Mouse (Mus musculus) monocyte, adult 2 months (primary cell): Measurements from ENCODE around the gene Fam102b.

Source experiments
- DNase-seq, 2 experiments: peaks; one replicate each; pipeline ENCODE4 v3.0.0; 2022; ENCODE audit warnings: low spot score in 2 of 2, low read depth in 1 of 2

Gene Fam102b

DNA sequence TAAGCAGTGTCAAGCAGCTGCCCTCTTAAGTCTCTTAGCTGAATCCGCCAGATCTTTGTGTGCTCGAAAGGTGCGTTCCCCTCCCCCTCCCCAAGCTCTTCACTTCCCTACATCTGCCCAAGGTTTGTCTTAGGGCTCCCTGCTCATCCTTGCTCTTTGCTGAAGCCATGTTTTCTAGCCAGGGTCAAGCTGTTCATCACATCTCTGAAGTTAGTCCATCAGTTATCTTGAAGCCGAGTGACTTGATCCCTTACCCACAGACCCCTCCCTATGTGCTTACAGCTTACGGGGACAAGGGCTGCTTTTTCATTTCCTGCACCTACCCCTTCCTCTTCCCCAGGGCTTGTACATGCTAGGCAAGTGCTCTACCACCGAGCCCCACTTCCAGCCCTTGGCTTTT, 65.8 kb downstream of the Fam102b start:
- DNase-seq = no peak

DNA sequence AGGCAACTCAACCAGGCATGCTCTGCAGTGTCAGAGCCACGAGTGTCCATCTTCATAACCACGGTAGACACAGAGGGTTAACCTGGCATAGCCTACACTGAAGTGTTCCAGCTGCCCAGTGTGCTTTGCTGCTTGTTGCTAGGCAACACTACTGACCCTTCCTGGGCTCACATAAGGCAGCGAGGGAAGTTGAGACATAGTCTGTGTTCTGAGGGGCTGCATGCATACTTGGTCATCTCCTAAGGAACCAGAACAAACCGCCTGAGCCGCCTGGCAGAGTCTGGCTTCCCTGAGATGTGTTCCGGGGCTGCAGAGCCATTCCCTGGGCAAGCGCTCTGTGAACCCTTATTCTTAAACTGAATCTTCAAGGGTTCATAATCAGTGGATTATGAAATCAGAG, 66.2 kb downstream of the Fam102b start:
- no peak for DNase-seq

DNA sequence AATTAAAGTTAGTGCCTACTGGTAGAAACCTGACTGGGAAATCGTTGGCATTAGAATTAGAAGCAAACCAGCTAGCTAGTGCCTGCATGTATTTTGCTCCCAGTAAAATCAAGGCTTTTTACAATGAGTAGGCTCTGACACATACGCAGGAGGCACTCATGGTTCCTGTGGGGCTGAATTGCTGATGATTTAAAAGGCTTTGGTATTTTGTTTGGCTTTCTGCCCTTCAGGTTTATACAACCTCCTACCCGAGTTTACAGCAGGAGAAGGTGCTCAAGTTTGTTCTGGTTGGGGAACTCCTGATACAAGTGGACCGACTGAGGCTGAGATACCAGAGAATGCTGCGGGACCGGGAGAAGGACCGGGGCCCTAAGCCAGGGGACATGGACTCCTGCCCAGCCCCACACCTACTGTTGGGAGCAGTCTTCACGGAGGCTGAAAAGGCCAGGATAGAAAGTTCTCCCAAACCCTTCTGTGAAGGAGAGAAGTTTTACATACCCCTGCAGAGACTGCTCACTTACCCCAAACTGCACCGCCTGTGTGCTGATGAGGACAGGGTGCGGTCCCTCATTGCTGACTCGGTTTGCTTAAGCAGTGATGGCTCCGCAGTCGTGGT, 67.6 kb downstream of the Fam102b start:
- no peak for DNase-seq

DNA sequence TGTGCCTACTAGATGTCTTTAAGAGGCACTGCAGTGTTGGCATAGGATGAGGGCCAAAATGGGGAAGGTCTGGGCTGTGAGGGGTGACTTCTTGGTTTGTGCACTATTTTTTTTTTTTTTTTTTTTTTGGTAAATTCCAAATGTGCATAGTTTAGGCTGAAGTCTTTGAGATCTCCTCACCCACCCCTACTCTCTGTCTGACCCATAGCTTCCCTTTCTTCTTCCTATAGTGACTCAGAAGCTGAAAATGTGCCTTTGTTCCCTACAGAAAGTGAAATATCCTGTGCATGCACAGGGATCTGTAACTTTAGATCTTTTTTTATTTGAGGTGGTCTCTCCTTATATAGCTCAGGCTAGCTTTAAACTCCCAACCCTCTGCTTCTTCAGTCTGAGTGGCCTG, 69.4 kb downstream of the Fam102b start:
- DNase-seq = no peak

DNA sequence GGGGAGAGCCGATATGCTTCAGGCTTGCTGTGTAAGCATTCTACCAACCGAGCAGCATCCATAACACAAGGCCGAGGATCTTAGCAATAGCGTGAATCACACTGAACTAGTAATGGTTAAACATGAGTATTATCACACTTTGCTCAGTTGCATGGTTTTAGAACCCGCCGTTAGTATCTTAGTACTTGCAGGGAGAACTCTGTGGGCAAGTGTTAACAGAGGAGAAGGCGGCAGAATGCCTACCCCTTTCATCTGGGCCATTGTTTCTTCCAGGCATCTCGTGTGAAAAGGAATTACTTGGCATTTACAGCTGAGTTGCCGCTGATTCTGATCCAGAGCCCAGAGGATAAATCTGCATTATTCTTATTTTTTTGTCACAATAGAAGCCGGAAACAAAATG, 86.4 kb downstream of the Fam102b start:
- DNase-seq = no peak

DNA sequence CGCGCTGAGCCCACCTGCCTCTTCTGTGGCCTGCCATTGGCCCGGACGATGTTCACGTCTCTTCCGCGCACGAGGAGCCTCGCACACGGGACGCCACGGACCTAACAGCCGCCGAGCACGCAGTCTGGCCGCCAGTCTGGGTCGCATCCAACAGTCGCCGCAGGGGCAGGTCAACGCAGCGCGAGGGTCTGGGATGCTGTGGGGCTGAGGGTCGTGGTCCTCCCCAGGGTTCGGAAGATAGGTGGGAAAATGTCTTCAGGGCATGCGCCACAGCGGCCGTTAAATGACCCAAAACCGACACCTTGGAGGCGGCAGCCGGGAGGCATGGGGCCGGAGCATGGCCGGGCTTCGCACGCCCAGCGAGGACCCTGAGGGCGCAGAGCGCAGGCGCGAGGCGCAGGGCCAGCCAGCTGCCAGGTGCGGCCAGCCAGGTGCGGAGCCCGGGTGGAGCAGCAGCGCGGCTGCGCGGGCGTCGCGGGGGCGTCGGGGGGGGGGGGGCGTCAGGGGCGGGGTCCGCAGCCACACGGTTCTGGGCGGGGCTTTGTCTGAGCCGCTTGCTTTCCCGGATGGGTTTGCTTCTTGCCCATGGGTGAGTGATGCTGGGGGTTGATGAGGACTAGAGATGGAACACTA, 87.3 kb downstream of the Fam102b start, which contains the start of gene Gm9857:
TSS of gene Gm9857 (minus strand) at position 445 of the 633 bp plus-strand sequence.
- no peak for DNase-seq

DNA sequence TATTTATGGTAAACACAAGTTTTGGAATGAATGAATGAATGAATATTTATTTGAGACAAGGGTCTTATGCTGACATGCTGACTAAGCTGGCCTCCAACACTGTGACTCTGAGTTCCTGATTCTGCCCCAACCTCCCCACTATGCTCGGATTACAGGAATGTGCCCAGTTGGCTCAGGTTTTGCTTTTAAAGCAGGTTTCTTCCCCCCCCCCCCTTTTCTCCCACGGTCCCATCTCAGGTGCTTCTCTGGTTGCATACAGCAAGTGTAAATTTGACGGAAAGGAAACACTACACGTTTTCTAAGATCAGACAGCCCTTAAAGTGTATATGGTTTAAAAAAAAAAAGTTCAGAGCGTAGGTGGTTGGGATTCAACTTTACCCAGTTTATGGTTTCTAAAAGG, 87.8 kb downstream of the Fam102b start, which contains the start of gene Henmt1:
TSS of gene Henmt1 (plus strand) at position 301 of the 400 bp plus-strand sequence.
- DNase-seq = no peak

DNA sequence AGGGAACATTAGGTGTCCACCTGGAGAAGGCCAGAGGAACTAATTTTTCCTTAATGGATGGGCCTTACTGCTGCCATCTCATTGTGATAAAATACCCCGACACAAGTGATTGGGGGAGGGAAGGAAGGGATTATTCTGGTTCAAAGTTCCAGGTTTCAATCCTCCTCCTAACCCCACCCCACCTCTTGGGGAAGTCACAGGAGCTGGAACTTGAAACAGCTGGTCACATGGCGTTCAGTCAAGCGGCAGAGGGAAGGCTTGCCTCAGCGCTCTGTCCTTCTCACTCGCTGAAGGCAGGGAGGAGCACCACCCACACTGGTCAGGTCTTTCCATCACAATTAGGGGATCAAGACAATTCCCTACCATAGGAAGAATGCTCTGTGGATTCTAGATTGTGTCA, 88.7 kb downstream of the Fam102b start:
- DNase-seq = no peak

DNA sequence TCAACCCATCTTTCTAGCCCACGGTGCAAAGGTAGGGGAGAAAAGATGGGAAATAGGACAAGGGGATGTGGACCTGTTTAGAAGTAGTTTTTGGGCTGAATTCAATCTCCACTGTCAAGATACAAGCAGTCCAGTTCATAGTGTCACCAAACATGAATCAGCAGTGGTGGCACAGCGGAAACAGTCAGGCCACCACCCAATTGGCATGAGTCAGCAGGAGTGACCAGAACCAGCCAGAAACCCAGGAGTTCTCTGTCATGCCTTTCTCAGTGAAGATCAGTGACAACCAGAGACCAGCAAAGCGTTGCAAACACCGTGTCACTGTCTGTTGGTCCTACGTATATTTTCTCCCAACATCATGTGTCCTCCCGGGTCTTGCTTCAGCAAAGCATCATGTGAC, 93.8 kb downstream of the Fam102b start:
- DNase-seq = no peak

DNA sequence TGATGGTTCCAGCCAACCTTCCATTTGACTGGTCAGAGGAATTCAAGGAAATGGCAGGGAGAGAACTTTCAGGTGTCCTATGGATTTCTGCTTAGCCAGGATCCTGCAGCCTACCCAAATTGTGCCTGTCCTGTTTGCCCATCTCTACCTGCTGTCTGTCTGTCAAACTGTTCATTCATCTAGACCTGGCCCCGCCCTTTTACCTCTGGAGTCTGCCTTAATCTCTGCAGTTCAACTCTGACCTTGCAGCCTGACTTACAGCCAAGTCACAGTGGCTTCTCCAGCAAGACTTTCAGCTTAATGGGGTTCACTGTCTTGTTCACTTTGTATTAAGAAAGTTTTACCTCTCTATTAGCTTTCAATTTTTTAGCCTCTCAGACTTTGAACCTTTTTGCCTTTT, 101.1 kb downstream of the Fam102b start:
- no peak for DNase-seq

DNA sequence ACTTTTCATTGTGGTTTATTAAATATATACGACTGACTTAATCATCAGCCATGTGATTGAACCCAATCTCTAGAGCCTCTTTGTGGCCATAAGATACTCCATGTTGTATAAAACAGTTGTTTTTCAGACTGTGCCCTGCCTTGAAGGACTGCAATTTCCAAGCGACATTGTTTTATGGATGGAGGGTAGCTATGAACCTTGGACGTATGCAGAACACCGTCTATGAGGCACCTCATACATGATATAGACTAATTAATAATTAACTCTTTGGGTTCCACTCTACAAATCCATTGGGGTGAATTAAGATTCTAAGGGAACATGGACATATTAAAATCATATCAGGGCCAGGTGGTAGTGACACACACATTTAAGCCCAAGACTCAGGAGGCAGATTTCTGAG, 101.7 kb downstream of the Fam102b start:
- DNase-seq = no peak

DNA sequence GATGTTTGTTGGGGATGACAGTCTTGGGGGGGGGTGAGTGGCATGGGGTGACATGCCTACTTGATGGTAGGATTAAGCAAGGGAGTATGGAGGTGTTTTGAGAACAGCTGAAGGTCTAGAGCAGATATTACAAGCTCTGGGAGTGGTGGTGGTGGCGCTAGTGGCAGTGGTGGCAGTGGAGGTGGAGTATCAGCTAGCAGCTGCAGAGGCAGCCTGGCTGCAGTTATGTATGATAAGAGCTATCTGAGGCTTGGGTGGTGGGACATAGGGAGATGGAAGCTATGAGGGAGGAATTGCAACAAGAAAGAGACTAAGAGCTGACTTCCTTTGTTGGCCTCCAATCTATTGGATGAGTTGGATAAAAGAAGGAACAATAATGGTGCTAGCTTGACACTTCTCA, 105.6 kb downstream of the Fam102b start:
- DNase-seq = no peak
